Mouse (Mus musculus): ENCODE measurements at regions not wholly inside any gene's neighbourhood (a gene's known extent, or its start where the extent isn't known, plus 50 kb on each side); places are given as distances from the start of the nearest gene placed in this dataset.

GRCm38 (mm10) chr15:59744411-59744931 lies 271.9 kb downstream of the 4933412E24Rik start:
- TF ChIP-seq EP300 (optimal IDR thresholded peaks at IDR 0.05) (no peak), CTCF (IDR thresholded peaks at IDR 0.05; ENCODE audit: low read depth) (no peak)

All from stomach, postnatal 0 days (tissue).